Mouse (Mus musculus): ENCODE results near the gene Papss2. TPM values are rescaled to one million over a fixed set of nuclear protein-coding genes. Genes with fewer than 3 reads are reported as not detected.

Papss2 gene
- polyA plus RNA-seq (2015; fragmentation: Nextera tagmentation; extraction: Ambion mirVana) = 1.7 and 2.3 TPM in 2 replicates

- Histone ChIP-seq H3K9me3 (ENCODE audit: control insufficient read depth, low read length) (no peaks in the 10 kb centered on the region), H3K27ac (ENCODE audit: low read depth, low read length) (no peak within 1 kb of the TSS)
- WGBS = under 1% methylated on average over 59 of the region's 64 CpGs
Measured at GRCm38 (mm10) chr19:32595506-32596286, at the start of gene Papss2. Gene Papss2 (plus strand): TSS chr19:32595790.

GRCm38 (mm10) chr19:32547396-32547795 lies 48.2 kb upstream of the Papss2 start:
- no peak overlapping the region for H3K27ac ChIP-seq (ENCODE audit: low read depth, low read length)
- H3K4me3 ChIP-seq (ENCODE audit: low read length) = no peak overlapping the region
- WGBS = 82% methylated on average over 3 of the region's 3 CpGs
- no peak overlapping the region for H3K9ac ChIP-seq (ENCODE audit: low read depth, low read length)
- no peak overlapping the region for H3K4me2 ChIP-seq (ENCODE audit: low read length)
- no peaks in the 10 kb centered on the region for H3K27me3 ChIP-seq (replicated peaks; ENCODE audit: control insufficient read depth, insufficient read depth, low read length)
- ATAC-seq = no peak
- H3K4me1 ChIP-seq (ENCODE audit: control insufficient read depth, insufficient read depth, low read depth, low read length) = no peaks in the 10 kb centered on the region
- H3K9me3 ChIP-seq (ENCODE audit: control insufficient read depth, low read length) = no peaks in the 10 kb centered on the region
- no peaks in the 10 kb centered on the region for H3K36me3 ChIP-seq (ENCODE audit: control insufficient read depth, insufficient read depth, low read length)

More at GRCm38 (mm10) chr19:32595506-32596286, at the start of gene Papss2:
- Histone ChIP-seq H3K36me3 (ENCODE audit: control insufficient read depth, insufficient read depth, low read length) (no peaks in the 10 kb centered on the region), H3K9ac (ENCODE audit: low read depth, low read length) (peak within 1 kb of the TSS; percentile 65), H3K4me1 (ENCODE audit: control insufficient read depth, insufficient read depth, low read depth, low read length) (peaks cover 4% of the 10 kb centered on the region), H3K4me2 (ENCODE audit: low read length) (peak within 1 kb of the TSS; percentile 94), H3K4me3 (ENCODE audit: low read length) (peak within 1 kb of the TSS; percentile 60), H3K27me3 (replicated peaks; ENCODE audit: control insufficient read depth, insufficient read depth, low read length) (peaks cover 2% of the 10 kb centered on the region; the same call in 1 of the 2 replicates)
- ATAC-seq = peak; percentile 88

- Histone ChIP-seq H3K4me3 (ENCODE audit: low read length) (no peak overlapping the region), H3K27me3 (replicated peaks; ENCODE audit: control insufficient read depth, insufficient read depth, low read length) (no peaks in the 10 kb centered on the region), H3K27ac (ENCODE audit: low read depth, low read length) (no peak overlapping the region), H3K4me1 (ENCODE audit: control insufficient read depth, insufficient read depth, low read depth, low read length) (no peaks in the 10 kb centered on the region), H3K9ac (ENCODE audit: low read depth, low read length) (no peak overlapping the region), H3K4me2 (ENCODE audit: low read length) (no peak overlapping the region), H3K36me3 (ENCODE audit: control insufficient read depth, insufficient read depth, low read length) (no peaks in the 10 kb centered on the region), H3K9me3 (ENCODE audit: control insufficient read depth, low read length) (no peaks in the 10 kb centered on the region)
- no peak for ATAC-seq
- WGBS = 90% methylated on average over 15 of the region's 15 CpGs
Measured at GRCm38 (mm10) chr19:32548202-32548601, 47.4 kb upstream of the Papss2 start.

- Histone ChIP-seq H3K36me3 (ENCODE audit: control insufficient read depth, insufficient read depth, low read length) (no peaks in the 10 kb centered on the region), H3K9me3 (ENCODE audit: control insufficient read depth, low read length) (no peaks in the 10 kb centered on the region), H3K27ac (ENCODE audit: low read depth, low read length) (no peak overlapping the region), H3K9ac (ENCODE audit: low read depth, low read length) (no peak overlapping the region), H3K4me3 (ENCODE audit: low read length) (no peak overlapping the region), H3K27me3 (replicated peaks; ENCODE audit: control insufficient read depth, insufficient read depth, low read length) (no peaks in the 10 kb centered on the region), H3K4me2 (ENCODE audit: low read length) (no peak overlapping the region), H3K4me1 (ENCODE audit: control insufficient read depth, insufficient read depth, low read depth, low read length) (no peaks in the 10 kb centered on the region)
- WGBS = 69% methylated on average over 5 of the region's 5 CpGs
- no peak for ATAC-seq
Measured at GRCm38 (mm10) chr19:32550446-32550845, 45.1 kb upstream of the Papss2 start.

GRCm38 (mm10) chr19:32551442-32551841 lies 44.1 kb upstream of the Papss2 start:
- Histone ChIP-seq H3K36me3 (ENCODE audit: control insufficient read depth, insufficient read depth, low read length) (no peaks in the 10 kb centered on the region), H3K4me2 (ENCODE audit: low read length) (no peak overlapping the region), H3K9me3 (ENCODE audit: control insufficient read depth, low read length) (no peaks in the 10 kb centered on the region), H3K9ac (ENCODE audit: low read depth, low read length) (no peak overlapping the region), H3K4me3 (ENCODE audit: low read length) (no peak overlapping the region), H3K27ac (ENCODE audit: low read depth, low read length) (no peak overlapping the region), H3K4me1 (ENCODE audit: control insufficient read depth, insufficient read depth, low read depth, low read length) (no peaks in the 10 kb centered on the region), H3K27me3 (replicated peaks; ENCODE audit: control insufficient read depth, insufficient read depth, low read length) (no peaks in the 10 kb centered on the region)
- no peak for ATAC-seq
- WGBS = 70% methylated on average over 3 of the region's 3 CpGs

- no peak overlapping the region for H3K9ac ChIP-seq (ENCODE audit: low read depth, low read length)
- no peak for ATAC-seq
Measured at GRCm38 (mm10) chr19:32552106-32552505, 43.5 kb upstream of the Papss2 start.

GRCm38 (mm10) chr19:32553310-32553709 lies 42.3 kb upstream of the Papss2 start:
- H3K9me3 ChIP-seq (ENCODE audit: control insufficient read depth, low read length) = no peaks in the 10 kb centered on the region
- no peak overlapping the region for H3K4me3 ChIP-seq (ENCODE audit: low read length)
- no peaks in the 10 kb centered on the region for H3K27me3 ChIP-seq (replicated peaks; ENCODE audit: control insufficient read depth, insufficient read depth, low read length)
- no peak overlapping the region for H3K9ac ChIP-seq (ENCODE audit: low read depth, low read length)
- no peaks in the 10 kb centered on the region for H3K4me1 ChIP-seq (ENCODE audit: control insufficient read depth, insufficient read depth, low read depth, low read length)
- no peak for ATAC-seq
- H3K27ac ChIP-seq (ENCODE audit: low read depth, low read length) = no peak overlapping the region
- WGBS = 72% methylated on average over 3 of the region's 3 CpGs
- H3K4me2 ChIP-seq (ENCODE audit: low read length) = no peak overlapping the region
- no peaks in the 10 kb centered on the region for H3K36me3 ChIP-seq (ENCODE audit: control insufficient read depth, insufficient read depth, low read length)

More at GRCm38 (mm10) chr19:32552106-32552505, 43.5 kb upstream of the Papss2 start:
- no peaks in the 10 kb centered on the region for H3K9me3 ChIP-seq (ENCODE audit: control insufficient read depth, low read length)
- H3K36me3 ChIP-seq (ENCODE audit: control insufficient read depth, insufficient read depth, low read length) = no peaks in the 10 kb centered on the region
- no peak overlapping the region for H3K4me2 ChIP-seq (ENCODE audit: low read length)
- whole genome bisulfite sequencing = 91% methylated on average over 1 of the region's 1 CpGs
- no peak overlapping the region for H3K4me3 ChIP-seq (ENCODE audit: low read length)
- no peaks in the 10 kb centered on the region for H3K4me1 ChIP-seq (ENCODE audit: control insufficient read depth, insufficient read depth, low read depth, low read length)
- no peaks in the 10 kb centered on the region for H3K27me3 ChIP-seq (replicated peaks; ENCODE audit: control insufficient read depth, insufficient read depth, low read length)
- H3K27ac ChIP-seq (ENCODE audit: low read depth, low read length) = no peak overlapping the region

GRCm38 (mm10) chr19:32555257-32555656 lies 40.3 kb upstream of the Papss2 start:
- Histone ChIP-seq H3K9ac (ENCODE audit: low read depth, low read length) (no peak overlapping the region), H3K36me3 (ENCODE audit: control insufficient read depth, insufficient read depth, low read length) (no peaks in the 10 kb centered on the region), H3K4me1 (ENCODE audit: control insufficient read depth, insufficient read depth, low read depth, low read length) (no peaks in the 10 kb centered on the region), H3K27ac (ENCODE audit: low read depth, low read length) (no peak overlapping the region), H3K9me3 (ENCODE audit: control insufficient read depth, low read length) (no peaks in the 10 kb centered on the region), H3K4me2 (ENCODE audit: low read length) (no peak overlapping the region), H3K27me3 (replicated peaks; ENCODE audit: control insufficient read depth, insufficient read depth, low read length) (no peaks in the 10 kb centered on the region), H3K4me3 (ENCODE audit: low read length) (no peak overlapping the region)
- 22% methylated on average over 3 of the region's 3 CpGs for WGBS
- peak; percentile 83 for ATAC-seq

- Histone ChIP-seq H3K9ac (ENCODE audit: low read depth, low read length) (no peak overlapping the region), H3K4me1 (ENCODE audit: control insufficient read depth, insufficient read depth, low read depth, low read length) (no peaks in the 10 kb centered on the region), H3K36me3 (ENCODE audit: control insufficient read depth, insufficient read depth, low read length) (no peaks in the 10 kb centered on the region), H3K4me2 (ENCODE audit: low read length) (no peak overlapping the region), H3K27ac (ENCODE audit: low read depth, low read length) (no peak overlapping the region), H3K4me3 (ENCODE audit: low read length) (no peak overlapping the region), H3K27me3 (replicated peaks; ENCODE audit: control insufficient read depth, insufficient read depth, low read length) (no peaks in the 10 kb centered on the region), H3K9me3 (ENCODE audit: control insufficient read depth, low read length) (no peaks in the 10 kb centered on the region)
- ATAC-seq = no peak
- WGBS = 90% methylated on average over 8 of the region's 8 CpGs
Measured at GRCm38 (mm10) chr19:32567025-32567424, 28.6 kb upstream of the Papss2 start.

Data from hindbrain, embryonic 16.5 days (tissue).